Mouse (Mus musculus): ENCODE measurements around the gene Bbs7.
"Not testable (repeated sequence)": the region's sequence is repeated elsewhere in the genome, so short reads cannot be mapped to it uniquely, and the experiment has no call there.

Gene Bbs7

GRCm38 (mm10) chr3:36613202-36613907, at the start of gene Bbs7:
Gene Bbs7, minus strand, starts transcription at chr3:36613477.
- DNase-seq: peak; percentile 91

GRCm38 (mm10) chr3:36645245-36645559, 31.9 kb upstream of the Bbs7 start:
- DNase-seq: not testable (repeated sequence)

GRCm38 (mm10) chr3:36644554-36645244, 31.4 kb upstream of the Bbs7 start:
- DNase-seq: no peak

- no peak for DNase-seq
Observed at GRCm38 (mm10) chr3:36643354-36643753, 30.1 kb upstream of the Bbs7 start.

GRCm38 (mm10) chr3:36642736-36643135, 29.5 kb upstream of the Bbs7 start:
- DNase-seq: no peak

GRCm38 (mm10) chr3:36640787-36641186, 27.5 kb upstream of the Bbs7 start:
- peak; percentile 2 for DNase-seq

- no peak for DNase-seq
Observed at GRCm38 (mm10) chr3:36635449-36635848, 22.2 kb upstream of the Bbs7 start.

- no peak for DNase-seq
Observed at GRCm38 (mm10) chr3:36626803-36627202, 13.5 kb upstream of the Bbs7 start.

GRCm38 (mm10) chr3:36618181-36618580, 4.9 kb upstream of the Bbs7 start:
- no peak for DNase-seq

- DNase-seq: no peak
Observed at GRCm38 (mm10) chr3:36613908-36614255, 605 bp upstream of the Bbs7 start.

GRCm38 (mm10) chr3:36612687-36613086, 590 bp downstream of the Bbs7 start:
- no peak for DNase-seq

- no peak for DNase-seq
Observed at GRCm38 (mm10) chr3:36605894-36606783, 7.1 kb downstream of the Bbs7 start.

GRCm38 (mm10) chr3:36599773-36600172, 13.5 kb downstream of the Bbs7 start:
- DNase-seq: not testable (repeated sequence)

GRCm38 (mm10) chr3:36598811-36599210, 14.5 kb downstream of the Bbs7 start:
- DNase-seq: no peak

- DNase-seq: peak; percentile 97
Observed at GRCm38 (mm10) chr3:36571827-36572378, 41.4 kb downstream of the Bbs7 start, which contains the start of gene Ccna2. Gene Ccna2, minus strand, starts transcription at chr3:36572150.

GRCm38 (mm10) chr3:36571361-36571826, 41.9 kb downstream of the Bbs7 start:
- DNase-seq: no peak

- no peak for DNase-seq
Observed at GRCm38 (mm10) chr3:36569836-36570235, 43.4 kb downstream of the Bbs7 start.

GRCm38 (mm10) chr3:36563666-36564065, 49.6 kb downstream of the Bbs7 start:
- no peak for DNase-seq

GRCm38 (mm10) chr3:36559606-36560005, 53.7 kb downstream of the Bbs7 start:
- DNase-seq: no peak

- no peak for DNase-seq
Observed at GRCm38 (mm10) chr3:36557601-36558000, 55.7 kb downstream of the Bbs7 start.

GRCm38 (mm10) chr3:36552406-36553047, 60.8 kb downstream of the Bbs7 start, which contains the start of gene Exosc9:
Gene Exosc9, plus strand, starts transcription at chr3:36552606.
- peak; percentile 97 for DNase-seq

GRCm38 (mm10) chr3:36551851-36552384, 61.4 kb downstream of the Bbs7 start:
- DNase-seq: no peak
